Mouse (Mus musculus) forebrain, embryonic 13.5 days (tissue): ENCODE measurements around the gene Diaph3. TPM values are rescaled to one million over a fixed set of nuclear protein-coding genes. Genes with fewer than 3 reads are reported as not detected.

Experiments used
- ATAC-seq: fragments of 200-750 bp; cut with Nextera tagmentation; 2 replicates; pipeline ENCODE4 v1.8.0; 2017
- H3K27ac ChIP-seq: fragments of 300-500 bp; sonication (generic); 2 replicates; pipeline ENCODE4 v1.5.1; 2015; ENCODE audit warnings: inconsistent platforms, mild to moderate bottlenecking, moderate library complexity
- H3K27me3 ChIP-seq: fragments of 300-500 bp; sonication (generic); 2 replicates; pipeline ENCODE4 v1.6.1; 2015; ENCODE audit warnings: mild to moderate bottlenecking, inconsistent platforms
- H3K36me3 ChIP-seq: fragments of 300-500 bp; sonication (generic); 2 replicates; pipeline ENCODE4 v1.6.1; 2015; ENCODE audit warnings: mild to moderate bottlenecking, inconsistent platforms; ENCODE audit not compliant: poor library complexity, severe bottlenecking
- H3K4me1 ChIP-seq: fragments of 300-500 bp; sonication (generic); 2 replicates; pipeline ENCODE4 v1.6.1; 2015; ENCODE audit warnings: inconsistent platforms
- H3K4me2 ChIP-seq: fragments of 300-500 bp; sonication (generic); 2 replicates; pipeline ENCODE4 v1.6.1; 2015; ENCODE audit warnings: inconsistent platforms, mild to moderate bottlenecking, moderate library complexity
- H3K4me3 ChIP-seq: fragments of 300-500 bp; sonication (generic); 2 replicates; pipeline ENCODE4 v1.5.1; 2015; ENCODE audit warnings: mild to moderate bottlenecking, inconsistent platforms
- H3K9ac ChIP-seq: fragments of 300-500 bp; sonication (generic); 2 replicates; pipeline ENCODE4 v1.6.1; 2015; ENCODE audit warnings: mild to moderate bottlenecking, inconsistent platforms
- H3K9me3 ChIP-seq: fragments of 300-500 bp; sonication (generic); replicated peaks from 2 replicates; pipeline ENCODE4 v1.6.1; 2016; ENCODE audit warnings: inconsistent platforms
- WGBS: fragments of 180-500 bp; shearing (Covaris S2); methylation state at CpG from one replicate; pipeline ENCODE4 v1.1.7; 2015; 5-methylcytosine and 5-hydroxymethylcytosine counted together
- polyA plus RNA-seq: library from polyadenylated mRNA; unstranded; fragments of >200 nt; fragmentation: Nextera tagmentation; extraction: Ambion mirVana; gene quantifications from 2 replicates; pipeline ENCODE4 v1.2.1, GENCODE M21; 2015

The Diaph3 gene
- polyA plus RNA-seq, 1 experiment from 2014 or later, result 10.9 TPM

- Histone ChIP-seq H3K4me2 (no peak overlapping the region), H3K27ac (no peak overlapping the region), H3K9ac (no peak overlapping the region), H3K9me3 (no peaks in the 10 kb centered on the region), H3K27me3 (no peaks in the 10 kb centered on the region), H3K36me3 (no peaks in the 10 kb centered on the region), H3K4me1 (no peaks in the 10 kb centered on the region), H3K4me3 (no peak overlapping the region)
- 62% methylated on average over 4 of the region's 4 CpGs for WGBS
- peak; percentile 66; the same call in 1 of the 2 replicates for ATAC-seq
Observed at GRCm38 (mm10) chr14:86833003-86833402, 308.0 kb downstream of the Diaph3 start.

GRCm38 (mm10) chr14:86816246-86816645 is 324.8 kb downstream of the Diaph3 start:
- Histone ChIP-seq H3K36me3 (no peaks in the 10 kb centered on the region), H3K9me3 (no peaks in the 10 kb centered on the region), H3K9ac (no peak overlapping the region), H3K4me1 (no peaks in the 10 kb centered on the region), H3K4me2 (no peak overlapping the region), H3K27ac (no peak overlapping the region), H3K27me3 (no peaks in the 10 kb centered on the region), H3K4me3 (no peak overlapping the region)
- 97% methylated on average over 4 of the region's 4 CpGs for WGBS
- ATAC-seq, result no peak

- no peaks in the 10 kb centered on the region for H3K27me3 ChIP-seq
- no peak overlapping the region for H3K9ac ChIP-seq
- H3K9me3 ChIP-seq, result no peaks in the 10 kb centered on the region
- no peak overlapping the region for H3K4me3 ChIP-seq
- no peak overlapping the region for H3K4me2 ChIP-seq
- H3K36me3 ChIP-seq, result no peaks in the 10 kb centered on the region
- WGBS, result 84% methylated on average over 6 of the region's 6 CpGs
- no peak for ATAC-seq
- H3K4me1 ChIP-seq, result 0 out of 2 replicates have a peak, but pooled peaks cover 7% of the 10 kb centered on the region
- H3K27ac ChIP-seq, result no peak overlapping the region
Observed at GRCm38 (mm10) chr14:86788880-86789641, 352.0 kb downstream of the Diaph3 start.

GRCm38 (mm10) chr14:86786866-86787265 is 354.2 kb downstream of the Diaph3 start:
- Histone ChIP-seq H3K36me3 (no peaks in the 10 kb centered on the region), H3K27ac (no peak overlapping the region), H3K4me3 (no peak overlapping the region), H3K4me1 (0 out of 2 replicates have a peak, but pooled peaks cover 7% of the 10 kb centered on the region), H3K9me3 (no peaks in the 10 kb centered on the region), H3K4me2 (no peak overlapping the region), H3K27me3 (no peaks in the 10 kb centered on the region), H3K9ac (no peak overlapping the region)
- peak; percentile 90 for ATAC-seq
- WGBS, result 35% methylated on average over 8 of the region's 8 CpGs

GRCm38 (mm10) chr14:86781553-86782273 is 359.3 kb downstream of the Diaph3 start:
- 55% methylated on average over 6 of the region's 6 CpGs for WGBS
- peak; percentile 78 for ATAC-seq

GRCm38 (mm10) chr14:86773311-86773710 is 367.7 kb downstream of the Diaph3 start:
- no peak overlapping the region for H3K4me3 ChIP-seq
- no peak overlapping the region for H3K27ac ChIP-seq
- H3K36me3 ChIP-seq, result no peaks in the 10 kb centered on the region
- no peak overlapping the region for H3K9ac ChIP-seq
- H3K27me3 ChIP-seq, result no peaks in the 10 kb centered on the region
- H3K4me2 ChIP-seq, result no peak overlapping the region
- no peaks in the 10 kb centered on the region for H3K9me3 ChIP-seq
- WGBS, result 51% methylated on average over 2 of the region's 2 CpGs
- H3K4me1 ChIP-seq, result no peaks in the 10 kb centered on the region
- peak; percentile 90 for ATAC-seq

More at GRCm38 (mm10) chr14:86781553-86782273, 359.3 kb downstream of the Diaph3 start:
- Histone ChIP-seq H3K4me3 (no peak overlapping the region), H3K9me3 (no peaks in the 10 kb centered on the region), H3K27me3 (no peaks in the 10 kb centered on the region), H3K4me2 (no peak overlapping the region), H3K27ac (no peak overlapping the region), H3K36me3 (no peaks in the 10 kb centered on the region), H3K4me1 (no peaks in the 10 kb centered on the region), H3K9ac (no peak overlapping the region)

GRCm38 (mm10) chr14:86772176-86773150 is 368.6 kb downstream of the Diaph3 start:
- 80% methylated on average over 14 of the region's 14 CpGs for WGBS
- Histone ChIP-seq H3K9ac (no peak overlapping the region), H3K9me3 (no peaks in the 10 kb centered on the region), H3K27me3 (no peaks in the 10 kb centered on the region), H3K4me2 (no peak overlapping the region), H3K27ac (no peak overlapping the region), H3K4me1 (no peaks in the 10 kb centered on the region), H3K36me3 (no peaks in the 10 kb centered on the region), H3K4me3 (no peak overlapping the region)
- 0 out of 2 replicates have a peak, but pooled peaks have one; percentile 45 for ATAC-seq

- Histone ChIP-seq H3K36me3 (no peaks in the 10 kb centered on the region), H3K4me3 (no peak overlapping the region), H3K27me3 (no peaks in the 10 kb centered on the region), H3K27ac (no peak overlapping the region), H3K9ac (no peak overlapping the region), H3K4me2 (no peak overlapping the region), H3K4me1 (peaks cover 3% of the 10 kb centered on the region; the same call in 1 of the 2 replicates), H3K9me3 (no peaks in the 10 kb centered on the region)
- 22% methylated on average over 2 of the region's 2 CpGs for WGBS
- no peak for ATAC-seq
Observed at GRCm38 (mm10) chr14:86764286-86764685, 376.7 kb downstream of the Diaph3 start.

GRCm38 (mm10) chr14:86757604-86758520 is 383.2 kb downstream of the Diaph3 start:
- WGBS, result 87% methylated on average over 9 of the region's 9 CpGs
- H3K4me3 ChIP-seq, result no peak overlapping the region
- no peak overlapping the region for H3K9ac ChIP-seq
- no peak overlapping the region for H3K27ac ChIP-seq
- ATAC-seq, result no peak
- H3K4me2 ChIP-seq, result no peak overlapping the region
- peaks cover 5% of the 10 kb centered on the region; the same call in 1 of the 2 replicates for H3K4me1 ChIP-seq
- no peaks in the 10 kb centered on the region for H3K36me3 ChIP-seq
- no peaks in the 10 kb centered on the region for H3K27me3 ChIP-seq
- no peaks in the 10 kb centered on the region for H3K9me3 ChIP-seq

- H3K9me3 ChIP-seq, result no peaks in the 10 kb centered on the region
- no peak overlapping the region for H3K4me3 ChIP-seq
- no peaks in the 10 kb centered on the region for H3K27me3 ChIP-seq
- ATAC-seq, result no peak
- H3K4me1 ChIP-seq, result peaks cover 5% of the 10 kb centered on the region; the same call in 1 of the 2 replicates
- no peak overlapping the region for H3K9ac ChIP-seq
- 92% methylated on average over 4 of the region's 4 CpGs for WGBS
- no peak overlapping the region for H3K4me2 ChIP-seq
- H3K27ac ChIP-seq, result no peak overlapping the region
- no peaks in the 10 kb centered on the region for H3K36me3 ChIP-seq
Observed at GRCm38 (mm10) chr14:86757132-86757531, 383.9 kb downstream of the Diaph3 start.

- ATAC-seq, result no peak
- H3K4me2 ChIP-seq, result no peak overlapping the region
- H3K4me3 ChIP-seq, result no peak overlapping the region
- peaks cover 28% of the 10 kb centered on the region for H3K4me1 ChIP-seq
- peak overlapping the region; percentile 82; the same call in 1 of the 2 replicates for H3K27ac ChIP-seq
- no peaks in the 10 kb centered on the region for H3K36me3 ChIP-seq
- H3K9ac ChIP-seq, result no peak overlapping the region
- no peaks in the 10 kb centered on the region for H3K27me3 ChIP-seq
- WGBS, result 56% methylated on average over 7 of the region's 7 CpGs
- H3K9me3 ChIP-seq, result no peaks in the 10 kb centered on the region
Observed at GRCm38 (mm10) chr14:86750351-86750750, 390.7 kb downstream of the Diaph3 start.
